Mouse (Mus musculus): ENCODE measurements around the gene Gm11639. TPM values are rescaled to one million over a fixed set of nuclear protein-coding genes. Genes with fewer than 3 reads are reported as not detected.

Gm11639 gene
- total RNA-seq, 2 experiments from 2014 or later, result not detected

GRCm38 (mm10) chr11:104674768-104675167 lies 10.7 kb upstream of the Gm11639 start:
- intact Hi-C loops (cut with DNase I), result no loop called here
- DNase-seq, result no peak

GRCm38 (mm10) chr11:104693235-104693634 lies 7.7 kb downstream of the Gm11639 start:
- DNase-seq, result no peak
- intact Hi-C loops (cut with DNase I), result no loop called here

GRCm38 (mm10) chr11:104704097-104704496 lies 18.6 kb downstream of the Gm11639 start:
- DNase-seq, result no peak
- intact Hi-C loops (cut with DNase I), result no loop called here

- DNase-seq, result no peak
- intact Hi-C loops (cut with DNase I), result no loop called here
Observed at GRCm38 (mm10) chr11:104707084-104707483, 21.6 kb downstream of the Gm11639 start.

GRCm38 (mm10) chr11:104744995-104745568 lies 59.6 kb downstream of the Gm11639 start:
- DNase-seq, result no peak
- intact Hi-C loops (cut with DNase I), result no loop called here

- no peak for DNase-seq
- intact Hi-C loops (cut with DNase I), result loop anchor here (10.0 kb wide), 1 partner anchor 171 kb away; no protein-coding TSS in a partner anchor
Observed at GRCm38 (mm10) chr11:104765762-104766161, 80.3 kb downstream of the Gm11639 start.

- intact Hi-C loops (cut with DNase I), result loop anchor here (10.0 kb wide), 1 partner anchor 172 kb away; no protein-coding TSS in a partner anchor
- no peak for DNase-seq
Observed at GRCm38 (mm10) chr11:104767068-104767467, 81.6 kb downstream of the Gm11639 start.

- intact Hi-C loops (cut with DNase I), result loop anchor here (10.0 kb wide), 1 partner anchor 173 kb away; no protein-coding TSS in a partner anchor
- no peak for DNase-seq
Observed at GRCm38 (mm10) chr11:104768072-104768471, 82.6 kb downstream of the Gm11639 start.

GRCm38 (mm10) chr11:104778796-104779195 lies 93.3 kb downstream of the Gm11639 start:
- DNase-seq, result no peak
- intact Hi-C loops (cut with DNase I), result loop anchor here (10.0 kb wide), 1 partner anchor 346 kb away; the partner anchor contains the start of gene Mettl2

GRCm38 (mm10) chr11:104944723-104945122 lies 259.2 kb downstream of the Gm11639 start:
- DNase-seq, result no peak
- intact Hi-C loops (cut with DNase I), result no loop called here

GRCm38 (mm10) chr11:104952349-104952748 lies 266.8 kb downstream of the Gm11639 start:
- intact Hi-C loops (cut with DNase I), result no loop called here
- DNase-seq, result no peak

- intact Hi-C loops (cut with DNase I), result no loop called here
- DNase-seq, result no peak
Observed at GRCm38 (mm10) chr11:104967862-104968261, 282.4 kb downstream of the Gm11639 start.

- no peak for DNase-seq
Observed at GRCm38 (mm10) chr11:104968388-104968787, 282.9 kb downstream of the Gm11639 start.

GRCm38 (mm10) chr11:104971322-104971721 lies 285.8 kb downstream of the Gm11639 start:
- intact Hi-C loops (cut with DNase I), result no loop called here
- DNase-seq, result no peak

More at GRCm38 (mm10) chr11:104968388-104968787, 282.9 kb downstream of the Gm11639 start:
- intact Hi-C loops (cut with DNase I), result no loop called here

- no peak for DNase-seq
- intact Hi-C loops (cut with DNase I), result no loop called here
Observed at GRCm38 (mm10) chr11:104972480-104972879, 287.0 kb downstream of the Gm11639 start.

- DNase-seq, result no peak
- intact Hi-C loops (cut with DNase I), result no loop called here
Observed at GRCm38 (mm10) chr11:104977976-104978375, 292.5 kb downstream of the Gm11639 start.

- intact Hi-C loops (cut with DNase I), result no loop called here
- DNase-seq, result no peak
Observed at GRCm38 (mm10) chr11:104981342-104982055, 296.0 kb downstream of the Gm11639 start.

GRCm38 (mm10) chr11:105009232-105009631 lies 323.7 kb downstream of the Gm11639 start:
- intact Hi-C loops (cut with DNase I), result no loop called here
- no peak for DNase-seq

- intact Hi-C loops (cut with DNase I), result no loop called here
- no peak for DNase-seq
Observed at GRCm38 (mm10) chr11:105021071-105021470, 335.6 kb downstream of the Gm11639 start.

- intact Hi-C loops (cut with DNase I), result no loop called here
- no peak for DNase-seq
Observed at GRCm38 (mm10) chr11:105028744-105029348, 343.3 kb downstream of the Gm11639 start.

GRCm38 (mm10) chr11:105029525-105029924 lies 344.0 kb downstream of the Gm11639 start:
- intact Hi-C loops (cut with DNase I), result no loop called here
- no peak for DNase-seq
